Mouse (Mus musculus) kidney, embryonic 14.5 days (tissue): Measurements from ENCODE around the gene Btbd17. TPM values are rescaled to one million over a fixed set of nuclear protein-coding genes. Genes with fewer than 3 reads are reported as not detected.

ENCODE experiments used
- ATAC-seq: fragments of 200-750 bp; cut with Nextera tagmentation; 2 replicates; pipeline ENCODE4 v1.8.0; 2017; ENCODE audit warnings: moderate number of reproducible peaks, mild to moderate bottlenecking, moderate TSS enrichment, moderate library complexity; ENCODE audit not compliant: low FRiP score, low TSS enrichment
- H3K27ac ChIP-seq: fragments of 300-500 bp; sonication (generic); 2 replicates; pipeline ENCODE4 v1.5.1; 2014; ENCODE audit warnings: low read depth, mild to moderate bottlenecking, low read length, moderate library complexity, mixed read lengths
- H3K27me3 ChIP-seq: fragments of 300-500 bp; sonication (generic); 2 replicates; pipeline ENCODE4 v1.6.1; 2014; ENCODE audit warnings: mild to moderate bottlenecking, low read length; ENCODE audit not compliant: control insufficient read depth, insufficient read depth
- H3K36me3 ChIP-seq: fragments of 300-500 bp; sonication (generic); 2 replicates; pipeline ENCODE4 v1.6.1; 2014; ENCODE audit warnings: low read length, mixed read lengths; ENCODE audit not compliant: control insufficient read depth, insufficient read depth
- H3K4me1 ChIP-seq: fragments of 300-500 bp; sonication (generic); 2 replicates; pipeline ENCODE4 v1.6.1; 2014; ENCODE audit warnings: low read length, mixed read lengths; ENCODE audit not compliant: control insufficient read depth, insufficient read depth
- H3K4me2 ChIP-seq: fragments of 300-500 bp; sonication (generic); replicated peaks from 2 replicates; pipeline ENCODE4 v1.6.1; 2014; ENCODE audit warnings: low read depth, mild to moderate bottlenecking, low read length
- H3K4me3 ChIP-seq: fragments of 300-500 bp; sonication (generic); 2 replicates; pipeline ENCODE4 v1.5.1; 2014; ENCODE audit warnings: mild to moderate bottlenecking, low read length
- H3K9ac ChIP-seq: fragments of 300-500 bp; sonication (generic); 2 replicates; pipeline ENCODE4 v1.6.1; 2014; ENCODE audit warnings: low read depth, mild to moderate bottlenecking, low read length, moderate library complexity
- H3K9me3 ChIP-seq: fragments of 300-500 bp; sonication (generic); 2 replicates; pipeline ENCODE4 v1.6.1; 2016; ENCODE audit warnings: low read length; ENCODE audit not compliant: control insufficient read depth
- WGBS: fragments of 180-500 bp; shearing (Covaris S2); extraction: QIAGEN DNeasy Blood & Tissue Kit; methylation state at CpG from one replicate; pipeline ENCODE4 v1.1.7; 2014; 5-methylcytosine and 5-hydroxymethylcytosine counted together
- polyA plus RNA-seq: library from polyadenylated mRNA; unstranded; fragments of >200 nt; fragmentation: Nextera tagmentation; extraction: Ambion mirVana; gene quantifications from 2 replicates; pipeline ENCODE4 v1.2.1, GENCODE M21; 2014

Btbd17 gene
- 0.77 and 1.6 TPM in 2 replicates for polyA plus RNA-seq

DNA sequence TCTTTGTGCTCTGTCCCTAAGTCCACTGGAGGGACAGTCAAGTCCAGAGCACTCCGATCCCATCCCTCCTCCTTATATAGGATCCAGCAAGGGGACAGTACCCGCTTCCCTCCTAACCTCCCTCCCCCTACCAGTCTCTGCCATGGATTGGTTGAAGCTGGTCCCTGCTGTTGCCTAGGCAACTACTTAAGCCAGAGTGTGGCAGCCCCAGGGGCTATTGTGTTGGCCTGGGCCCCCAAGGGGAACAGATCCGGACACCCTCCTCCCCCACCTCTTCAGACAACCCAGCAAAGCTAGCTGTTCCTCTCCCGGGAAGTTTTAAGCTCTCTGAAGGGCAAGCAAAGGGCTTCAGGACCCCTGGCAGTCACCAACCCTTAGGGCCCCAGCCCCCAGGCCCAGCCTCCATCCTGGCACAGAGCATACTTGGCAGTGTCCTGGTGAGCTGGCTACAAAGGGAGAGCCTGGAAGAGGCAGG is at the start of gene Btbd17:
Btbd17 (minus strand) TSS at position 98 of the 475 bp plus-strand sequence.
- H3K4me2 ChIP-seq = peak within 1 kb of the TSS; percentile 57
- 7% methylated on average over 4 of the region's 4 CpGs for WGBS
- H3K9ac ChIP-seq = 0 out of 2 replicates have a peak within 1 kb of the TSS, but pooled peaks have one; percentile 31
- no peaks in the 10 kb centered on the region for H3K36me3 ChIP-seq
- peaks cover 31% of the 10 kb centered on the region for H3K27me3 ChIP-seq
- H3K9me3 ChIP-seq = no peaks in the 10 kb centered on the region
- peak; percentile 22 for ATAC-seq
- H3K27ac ChIP-seq = peak within 1 kb of the TSS; percentile 63; the same call in 1 of the 2 replicates
- H3K4me1 ChIP-seq = peaks cover 30% of the 10 kb centered on the region
- peak within 1 kb of the TSS; percentile 35 for H3K4me3 ChIP-seq

DNA sequence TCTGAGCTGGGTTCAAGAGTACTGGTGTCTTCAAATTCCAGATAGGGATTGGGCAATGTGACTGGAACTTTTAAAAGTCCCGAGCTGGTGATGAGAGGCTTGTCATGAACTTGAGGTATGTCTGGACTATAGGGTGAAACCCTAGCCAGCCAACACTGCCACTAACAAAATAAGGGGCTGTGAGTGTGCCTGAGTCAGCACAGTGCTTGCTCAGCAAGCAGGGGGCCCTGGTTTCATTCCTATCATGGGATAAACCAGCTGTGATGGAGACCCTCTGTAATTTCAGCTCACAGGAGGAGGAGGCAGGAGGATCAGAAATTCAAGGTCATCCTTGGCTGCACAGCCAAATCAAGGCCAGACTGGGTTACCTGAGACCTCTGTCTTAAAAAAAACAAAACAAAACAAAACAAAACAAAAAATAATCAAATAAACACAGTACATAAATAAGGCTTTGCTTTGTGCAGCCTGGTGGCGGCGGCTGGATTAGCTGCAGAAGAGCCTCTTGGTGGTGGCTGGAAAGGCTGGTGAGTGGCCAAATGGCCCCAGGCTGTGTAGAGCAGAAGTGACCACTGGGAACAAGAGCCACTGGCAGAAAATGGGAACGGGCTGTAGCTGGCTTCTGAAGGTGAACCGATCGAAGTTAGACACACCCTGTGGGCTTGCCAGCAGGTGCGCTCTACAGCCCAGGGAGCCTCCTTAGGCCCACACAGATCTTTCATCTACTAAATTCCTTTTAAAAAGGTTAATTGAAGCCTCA is 48.9 kb upstream of the Btbd17 start:
- peak; percentile 65 for ATAC-seq
- peaks cover 3% of the 10 kb centered on the region; the same call in 1 of the 2 replicates for H3K9me3 ChIP-seq
- H3K4me2 ChIP-seq = no peak overlapping the region
- H3K27ac ChIP-seq = peak overlapping the region; percentile 89
- WGBS = 39% methylated on average over 7 of the region's 7 CpGs
- no peaks in the 10 kb centered on the region for H3K27me3 ChIP-seq
- H3K4me3 ChIP-seq = no peak overlapping the region
- H3K36me3 ChIP-seq = no peaks in the 10 kb centered on the region
- peak overlapping the region; percentile 34 for H3K9ac ChIP-seq
- peaks cover 34% of the 10 kb centered on the region for H3K4me1 ChIP-seq

DNA sequence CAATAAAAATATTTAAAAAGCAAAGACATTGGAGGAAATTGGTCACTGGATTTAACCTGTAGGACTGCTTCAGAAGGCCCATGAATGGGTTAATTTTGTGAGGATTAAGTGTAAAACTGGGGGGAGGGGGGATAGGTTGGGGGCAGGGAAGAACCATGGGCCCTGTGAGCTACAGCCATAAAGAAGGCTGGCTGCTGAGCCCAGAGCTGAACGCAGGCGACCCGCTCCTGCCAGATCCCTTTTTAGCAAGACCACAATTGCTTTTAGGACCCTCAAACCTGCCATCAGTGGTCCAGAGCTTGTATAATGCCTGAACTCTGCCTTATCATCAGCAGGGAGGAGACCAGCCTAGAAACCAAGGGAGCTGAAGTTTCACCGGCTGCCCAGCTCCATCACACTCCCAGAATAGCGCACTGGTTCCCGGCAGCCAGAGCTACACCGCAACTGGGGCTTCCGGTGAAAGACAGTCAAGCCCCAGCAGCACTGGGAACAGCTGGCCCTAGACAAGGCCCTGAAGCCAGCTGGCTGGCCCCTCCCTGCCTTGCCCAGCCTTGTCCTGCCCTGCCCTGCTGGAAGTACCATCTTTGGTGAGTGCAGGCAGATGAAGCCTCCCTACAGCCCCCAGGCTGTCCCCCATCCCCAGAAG is 48.2 kb upstream of the Btbd17 start:
- peak overlapping the region; percentile 34 for H3K9ac ChIP-seq
- 2% methylated on average over 8 of the region's 8 CpGs for WGBS
- peak overlapping the region; percentile 89 for H3K27ac ChIP-seq
- no peak overlapping the region for H3K4me2 ChIP-seq
- H3K4me3 ChIP-seq = no peak overlapping the region
- ATAC-seq = peak; percentile 68
- H3K4me1 ChIP-seq = peaks cover 27% of the 10 kb centered on the region
- H3K9me3 ChIP-seq = peaks cover 3% of the 10 kb centered on the region; the same call in 1 of the 2 replicates
- no peaks in the 10 kb centered on the region for H3K27me3 ChIP-seq
- H3K36me3 ChIP-seq = no peaks in the 10 kb centered on the region

DNA sequence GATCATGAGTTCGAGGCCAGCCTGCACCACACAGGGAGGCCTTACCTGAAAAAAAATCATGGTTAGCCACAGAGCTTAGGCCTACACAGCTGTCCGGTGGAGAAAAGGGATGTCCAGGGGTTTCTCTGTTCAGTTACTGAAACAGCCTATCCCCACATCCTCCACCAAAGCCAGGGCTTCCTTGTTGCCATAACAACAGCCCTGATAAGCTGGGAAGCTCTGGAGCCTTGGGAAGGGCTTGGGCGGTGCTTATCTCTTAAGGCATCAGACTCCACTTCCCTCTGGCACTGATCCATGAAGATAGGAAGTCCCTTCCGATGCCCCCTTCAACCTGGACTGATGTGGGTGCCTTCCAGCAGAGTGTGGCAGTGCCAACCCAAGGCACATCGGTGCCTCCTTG is 37.4 kb upstream of the Btbd17 start:
- Histone ChIP-seq H3K9ac (no peak overlapping the region), H3K27me3 (no peaks in the 10 kb centered on the region), H3K36me3 (no peaks in the 10 kb centered on the region), H3K9me3 (no peaks in the 10 kb centered on the region), H3K4me1 (peaks cover 35% of the 10 kb centered on the region), H3K4me2 (no peak overlapping the region), H3K4me3 (no peak overlapping the region), H3K27ac (no peak overlapping the region)
- WGBS = 59% methylated on average over 5 of the region's 5 CpGs
- ATAC-seq = no peak

DNA sequence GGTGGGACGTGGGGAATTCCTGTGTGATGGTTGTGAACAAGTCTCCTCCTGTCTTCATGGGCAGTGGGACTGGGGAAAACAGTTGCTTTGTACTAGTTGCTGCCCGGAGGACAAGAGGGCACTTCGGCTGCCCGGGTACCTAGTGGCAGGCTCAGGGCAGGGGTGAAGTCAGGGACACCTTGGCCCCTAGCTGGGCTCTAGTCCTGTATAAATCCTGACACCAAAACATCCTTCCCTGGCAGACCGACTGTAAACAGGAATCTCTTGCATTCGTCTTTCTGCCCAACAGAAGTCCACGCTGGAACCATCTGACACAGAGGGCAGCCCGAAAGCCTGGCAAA is 34.7 kb upstream of the Btbd17 start:
- H3K36me3 ChIP-seq = no peaks in the 10 kb centered on the region
- no peaks in the 10 kb centered on the region for H3K9me3 ChIP-seq
- WGBS = 13% methylated on average over 8 of the region's 8 CpGs
- peak overlapping the region; percentile 94 for H3K27ac ChIP-seq
- H3K27me3 ChIP-seq = no peaks in the 10 kb centered on the region
- no peak overlapping the region for H3K9ac ChIP-seq
- no peak overlapping the region for H3K4me3 ChIP-seq
- H3K4me1 ChIP-seq = peaks cover 29% of the 10 kb centered on the region
- H3K4me2 ChIP-seq = peak overlapping the region; percentile 49
- peak; percentile 52 for ATAC-seq

DNA sequence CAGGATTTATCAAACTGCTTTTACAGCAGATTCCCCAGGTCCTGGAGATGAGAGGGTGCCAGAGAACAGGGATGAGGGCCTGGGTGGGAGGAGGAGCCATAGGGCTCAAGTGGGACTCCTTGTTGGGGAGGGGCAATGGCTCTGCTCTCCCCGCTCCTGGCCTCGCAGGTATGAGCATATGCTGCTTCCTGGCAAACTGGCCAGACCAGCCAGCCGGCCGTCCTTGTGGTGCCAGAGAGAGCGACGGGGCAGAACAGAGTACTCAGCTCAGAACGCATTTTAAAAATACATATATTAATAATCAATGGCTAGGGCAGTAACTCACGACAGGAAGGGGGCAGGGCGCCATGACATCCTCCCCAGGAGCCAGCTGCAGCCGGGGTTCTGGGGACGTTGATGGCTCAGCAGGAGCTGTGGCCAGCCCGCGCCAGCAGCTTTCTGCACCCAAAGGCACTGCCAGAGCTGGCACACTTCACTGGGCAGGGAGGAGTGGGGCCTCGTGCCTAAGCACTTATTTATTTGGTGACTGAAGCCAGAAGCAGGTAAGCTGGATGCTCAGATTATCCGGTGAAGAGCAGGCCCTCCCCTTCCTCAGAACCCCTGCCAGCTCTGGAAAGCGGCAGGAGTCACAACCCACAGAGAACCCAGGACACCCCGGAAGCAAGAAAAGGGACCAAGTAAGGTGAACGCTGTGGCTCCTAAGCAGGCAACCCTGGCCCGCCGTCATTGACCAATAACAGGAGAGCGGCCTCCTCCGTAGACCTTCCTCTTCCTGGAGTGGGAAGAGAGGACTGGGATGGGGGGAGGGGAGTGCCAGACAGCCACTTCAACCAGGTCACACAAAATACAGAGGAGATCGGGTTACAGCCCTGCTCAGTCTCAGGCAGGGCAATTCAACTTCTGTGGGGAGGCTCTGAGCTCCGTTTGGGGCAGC is 34.0 kb upstream of the Btbd17 start:
- no peaks in the 10 kb centered on the region for H3K36me3 ChIP-seq
- peak overlapping the region; percentile 94 for H3K27ac ChIP-seq
- peak overlapping the region; percentile 62 for H3K9ac ChIP-seq
- 6% methylated on average over 24 of the region's 24 CpGs for WGBS
- no peaks in the 10 kb centered on the region for H3K27me3 ChIP-seq
- H3K4me1 ChIP-seq = peaks cover 29% of the 10 kb centered on the region
- H3K9me3 ChIP-seq = no peaks in the 10 kb centered on the region
- H3K4me2 ChIP-seq = peak overlapping the region; percentile 49
- H3K4me3 ChIP-seq = peak overlapping the region; percentile 14
- peak; percentile 93 for ATAC-seq

DNA sequence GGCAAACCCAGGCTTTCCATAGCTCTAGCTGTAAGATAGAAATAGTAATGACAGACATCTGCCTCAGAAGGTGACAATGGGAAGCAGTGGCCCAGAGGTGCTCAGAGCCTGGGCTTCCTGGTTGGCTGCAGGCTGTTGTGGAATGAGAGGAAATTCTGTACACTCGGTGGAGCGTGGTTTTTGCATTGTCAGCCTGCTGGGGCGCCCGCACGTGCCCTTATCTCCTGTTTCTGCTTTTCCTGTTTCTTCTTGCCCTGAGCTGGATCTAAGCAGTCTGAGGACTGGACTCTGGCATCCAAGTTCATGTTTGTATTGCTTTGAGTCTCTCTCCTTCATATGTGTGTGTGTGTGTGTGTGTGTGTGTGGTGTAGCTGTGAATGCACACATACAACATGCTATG is 30.9 kb upstream of the Btbd17 start:
- H3K4me3 ChIP-seq = no peak overlapping the region
- H3K9ac ChIP-seq = no peak overlapping the region
- H3K4me2 ChIP-seq = no peak overlapping the region
- peak overlapping the region; percentile 37; the same call in 1 of the 2 replicates for H3K27ac ChIP-seq
- H3K36me3 ChIP-seq = no peaks in the 10 kb centered on the region
- H3K4me1 ChIP-seq = peaks cover 34% of the 10 kb centered on the region
- H3K27me3 ChIP-seq = no peaks in the 10 kb centered on the region
- 39% methylated on average over 5 of the region's 5 CpGs for WGBS
- ATAC-seq = no peak
- no peaks in the 10 kb centered on the region for H3K9me3 ChIP-seq

DNA sequence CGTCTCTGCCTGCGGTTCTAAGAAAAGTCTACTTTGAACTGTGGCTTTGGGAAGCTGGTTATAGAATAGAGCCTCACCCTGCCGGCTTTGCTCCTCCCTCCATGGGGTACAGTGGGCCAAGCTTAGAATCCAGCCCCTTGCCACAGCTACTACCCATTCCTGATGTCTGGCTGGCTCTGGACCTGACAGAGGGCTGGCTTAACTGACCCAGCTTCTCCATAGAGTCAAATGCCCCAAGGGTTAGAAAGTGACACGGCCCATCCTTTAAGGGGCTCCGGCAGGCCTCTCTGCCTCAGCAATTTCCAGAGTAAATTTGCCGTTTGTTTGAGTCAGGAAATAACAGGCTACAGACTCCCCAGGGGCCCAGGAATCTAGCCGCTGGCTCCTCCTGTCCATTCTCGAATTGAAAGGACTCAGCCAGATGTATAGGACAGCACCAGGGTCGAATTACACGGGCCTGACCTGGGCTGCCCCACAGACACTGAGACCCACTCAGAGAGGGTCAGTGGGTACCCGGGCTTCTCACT is 27.5 kb upstream of the Btbd17 start:
- H3K4me2 ChIP-seq = no peak overlapping the region; the same call in 1 of the 2 replicates
- peaks cover 28% of the 10 kb centered on the region for H3K4me1 ChIP-seq
- no peak overlapping the region for H3K9ac ChIP-seq
- H3K9me3 ChIP-seq = no peaks in the 10 kb centered on the region
- no peaks in the 10 kb centered on the region for H3K36me3 ChIP-seq
- peak; percentile 56 for ATAC-seq
- WGBS = 5% methylated on average over 11 of the region's 11 CpGs
- no peak overlapping the region for H3K4me3 ChIP-seq
- H3K27ac ChIP-seq = peak overlapping the region; percentile 53
- H3K27me3 ChIP-seq = no peaks in the 10 kb centered on the region
